Mouse (Mus musculus) forebrain, embryonic 15.5 days (tissue): ENCODE data around the gene Sf3b3. TPM values are rescaled to one million over a fixed set of nuclear protein-coding genes. Genes with fewer than 3 reads are reported as not detected.

Experiments used
- ATAC-seq: fragments of 200-750 bp; cut with Nextera tagmentation; replicated peaks from 2 replicates; pipeline ENCODE4 v1.8.0; 2017; ENCODE audit warnings: mild to moderate bottlenecking, moderate TSS enrichment, moderate library complexity
- H3K27ac ChIP-seq: fragments of 300-500 bp; sonication (generic); replicated peaks from 2 replicates; pipeline ENCODE4 v1.5.1; 2015; ENCODE audit warnings: mild to moderate bottlenecking, inconsistent platforms
- H3K27me3 ChIP-seq: fragments of 300-500 bp; sonication (generic); 2 replicates; pipeline ENCODE4 v1.6.1; 2015; ENCODE audit warnings: inconsistent platforms
- H3K36me3 ChIP-seq: fragments of 300-500 bp; sonication (generic); 2 replicates; pipeline ENCODE4 v1.6.1; 2015; ENCODE audit warnings: mild to moderate bottlenecking, inconsistent platforms
- H3K4me1 ChIP-seq: fragments of 300-500 bp; sonication (generic); 2 replicates; pipeline ENCODE4 v1.6.1; 2015; ENCODE audit warnings: inconsistent platforms
- H3K4me2 ChIP-seq: fragments of 300-500 bp; sonication (generic); replicated peaks from 2 replicates; pipeline ENCODE4 v1.6.1; 2015; ENCODE audit warnings: mild to moderate bottlenecking, inconsistent platforms
- H3K4me3 ChIP-seq: fragments of 300-500 bp; sonication (generic); 2 replicates; pipeline ENCODE4 v1.5.1; 2015; ENCODE audit warnings: mild to moderate bottlenecking, inconsistent platforms
- H3K9ac ChIP-seq: fragments of 300-500 bp; sonication (generic); replicated peaks from 2 replicates; pipeline ENCODE4 v1.6.1; 2015; ENCODE audit warnings: mild to moderate bottlenecking, inconsistent platforms
- H3K9me3 ChIP-seq: fragments of 300-500 bp; sonication (generic); 2 replicates; pipeline ENCODE4 v1.6.1; 2016; ENCODE audit warnings: inconsistent platforms
- WGBS: fragments of 180-500 bp; shearing (Covaris S2); methylation state at CpG from one replicate; pipeline ENCODE4 v1.1.7; 2015; ENCODE audit warnings: mixed read lengths; 5-methylcytosine and 5-hydroxymethylcytosine counted together
- polyA plus RNA-seq: library from polyadenylated mRNA; unstranded; fragments of >200 nt; fragmentation: Nextera tagmentation; extraction: Ambion mirVana; gene quantifications from 2 replicates; pipeline ENCODE4 v1.2.1, GENCODE M21; 2015

The Sf3b3 gene
- polyA plus RNA-seq, 1 experiment from 2014 or later, result 121 TPM

DNA sequence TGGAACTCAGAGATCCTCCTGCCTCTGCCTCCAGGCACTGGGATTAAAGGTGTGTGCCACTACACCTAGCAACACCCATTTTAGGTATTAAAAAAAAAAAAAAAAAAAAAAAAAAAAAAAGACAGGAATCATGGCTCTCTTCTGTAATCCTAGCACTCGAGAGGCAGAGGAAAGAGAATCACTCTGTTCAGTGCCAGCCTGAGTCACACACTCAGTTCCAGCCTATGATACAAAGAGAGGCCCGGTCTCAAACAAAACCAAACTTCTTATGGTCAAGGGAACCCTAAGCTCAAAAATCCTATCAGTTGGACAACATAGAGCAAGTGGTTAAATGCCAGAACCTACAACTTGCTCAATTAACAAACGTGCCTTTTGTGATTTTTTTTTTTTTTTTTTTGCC lies 1.6 kb downstream of the Sf3b3 start:
- Histone ChIP-seq H3K9me3 (no peaks in the 10 kb centered on the region), H3K27me3 (no peaks in the 10 kb centered on the region), H3K4me1 (peaks cover 24% of the 10 kb centered on the region), H3K27ac (no peak overlapping the region), H3K36me3 (peaks cover 46% of the 10 kb centered on the region), H3K4me3 (peak overlapping the region; percentile 85; the same call in 1 of the 2 replicates), H3K4me2 (peak overlapping the region; percentile 86; the same call in 1 of the 2 replicates), H3K9ac (no peak overlapping the region)
- ATAC-seq, result no peak
- 78% methylated on average over 3 of the region's 3 CpGs for WGBS

DNA sequence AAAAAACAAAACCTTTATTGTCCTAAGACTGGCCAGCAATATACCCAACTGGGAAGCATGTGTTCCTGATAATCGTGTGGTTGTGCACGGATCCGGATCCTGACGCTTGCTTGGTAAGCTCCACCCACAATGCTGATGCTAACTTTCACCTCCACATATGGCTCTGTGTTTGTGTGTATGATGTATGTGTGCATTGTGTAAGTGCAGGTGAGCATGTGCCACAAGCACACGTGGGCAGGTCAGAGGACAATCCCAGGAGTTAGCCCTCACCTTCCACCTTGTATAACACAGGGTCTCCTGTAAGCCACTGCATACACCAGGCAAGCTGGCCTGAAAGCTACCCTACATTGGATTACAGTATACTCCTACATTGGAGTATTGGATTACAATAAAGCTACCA lies 3.4 kb downstream of the Sf3b3 start:
- WGBS, result 87% methylated on average over 5 of the region's 5 CpGs
- H3K36me3 ChIP-seq, result peaks cover 60% of the 10 kb centered on the region
- no peak overlapping the region for H3K4me2 ChIP-seq
- H3K9me3 ChIP-seq, result no peaks in the 10 kb centered on the region
- H3K4me1 ChIP-seq, result peaks cover 20% of the 10 kb centered on the region
- H3K27me3 ChIP-seq, result no peaks in the 10 kb centered on the region
- no peak for ATAC-seq
- H3K27ac ChIP-seq, result no peak overlapping the region
- H3K4me3 ChIP-seq, result no peak overlapping the region
- no peak overlapping the region for H3K9ac ChIP-seq

- 91% methylated on average over 3 of the region's 3 CpGs for whole genome bisulfite sequencing
- Histone ChIP-seq H3K36me3 (peaks cover 71% of the 10 kb centered on the region), H3K27ac (no peak overlapping the region), H3K4me1 (peaks cover 11% of the 10 kb centered on the region), H3K9me3 (no peaks in the 10 kb centered on the region), H3K4me3 (no peak overlapping the region), H3K4me2 (no peak overlapping the region), H3K27me3 (no peaks in the 10 kb centered on the region), H3K9ac (no peak overlapping the region)
- no peak for ATAC-seq
These were observed 4.5 kb downstream of the Sf3b3 start for GRCm38 (mm10) chr8:110842012-110842574.

DNA sequence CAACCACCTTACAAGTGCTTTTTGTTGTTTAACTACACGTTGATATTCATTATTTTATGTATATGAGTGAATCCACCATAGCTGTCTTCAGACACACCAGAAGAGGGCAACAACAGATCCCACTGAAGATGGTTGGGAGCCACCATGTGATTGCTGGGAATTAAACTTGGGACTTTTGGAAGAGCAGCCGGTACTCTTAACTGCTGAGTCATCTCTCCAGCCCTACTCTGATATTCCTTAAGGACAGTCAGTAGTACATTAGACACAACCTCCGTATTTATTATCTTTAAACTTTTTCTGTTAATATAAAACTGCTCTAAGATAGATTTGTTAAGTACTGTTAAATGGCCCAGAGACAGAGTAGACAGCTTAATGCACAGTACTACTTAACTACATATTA lies 14.6 kb downstream of the Sf3b3 start:
- 90% methylated on average over 3 of the region's 3 CpGs for WGBS
- H3K9ac ChIP-seq, result no peak overlapping the region
- no peaks in the 10 kb centered on the region for H3K9me3 ChIP-seq
- no peak overlapping the region for H3K27ac ChIP-seq
- no peaks in the 10 kb centered on the region for H3K4me1 ChIP-seq
- H3K4me3 ChIP-seq, result no peak overlapping the region
- H3K36me3 ChIP-seq, result peaks cover 93% of the 10 kb centered on the region
- ATAC-seq, result no peak
- no peak overlapping the region for H3K4me2 ChIP-seq
- H3K27me3 ChIP-seq, result no peaks in the 10 kb centered on the region

GRCm38 (mm10) chr8:110828511-110828910 lies 18.1 kb downstream of the Sf3b3 start:
- WGBS, result 88% methylated on average over 3 of the region's 3 CpGs
- no peak for ATAC-seq

DNA sequence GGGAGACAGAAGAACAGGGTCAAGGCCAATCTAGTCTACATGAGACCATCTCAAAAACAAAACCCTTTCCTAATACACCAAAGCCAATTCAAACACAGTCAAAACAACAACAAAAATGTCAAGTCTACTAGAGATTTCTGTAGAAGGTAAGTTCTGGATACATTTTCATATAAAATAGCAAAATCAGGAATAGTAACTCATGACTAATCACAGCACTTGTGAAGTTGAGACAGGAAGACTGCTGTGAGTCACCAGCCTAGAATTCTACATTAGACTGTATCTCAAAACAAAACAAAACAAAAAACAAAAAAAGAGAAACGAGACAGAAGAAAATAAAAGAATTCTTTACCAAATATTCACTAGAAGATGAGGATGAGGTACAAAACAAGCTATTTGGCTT lies 21.7 kb downstream of the Sf3b3 start:
- Histone ChIP-seq H3K27me3 (no peaks in the 10 kb centered on the region), H3K36me3 (peaks cover 97% of the 10 kb centered on the region), H3K4me2 (no peak overlapping the region), H3K4me1 (no peaks in the 10 kb centered on the region), H3K9me3 (no peaks in the 10 kb centered on the region), H3K27ac (no peak overlapping the region), H3K4me3 (no peak overlapping the region), H3K9ac (no peak overlapping the region)
- 89% methylated on average over 1 of the region's 1 CpGs for WGBS
- no peak for ATAC-seq

More at GRCm38 (mm10) chr8:110828511-110828910, 18.1 kb downstream of the Sf3b3 start:
- Histone ChIP-seq H3K4me3 (no peak overlapping the region), H3K27me3 (no peaks in the 10 kb centered on the region), H3K4me2 (no peak overlapping the region), H3K9me3 (no peaks in the 10 kb centered on the region), H3K27ac (no peak overlapping the region), H3K9ac (no peak overlapping the region), H3K36me3 (peaks cover 94% of the 10 kb centered on the region), H3K4me1 (no peaks in the 10 kb centered on the region)

GRCm38 (mm10) chr8:110821960-110822359 lies 24.6 kb downstream of the Sf3b3 start:
- no peak overlapping the region for H3K9ac ChIP-seq
- H3K4me2 ChIP-seq, result no peak overlapping the region
- no peak overlapping the region for H3K27ac ChIP-seq
- H3K4me3 ChIP-seq, result no peak overlapping the region
- H3K27me3 ChIP-seq, result no peaks in the 10 kb centered on the region
- no peaks in the 10 kb centered on the region for H3K4me1 ChIP-seq
- ATAC-seq, result no peak
- H3K9me3 ChIP-seq, result no peaks in the 10 kb centered on the region
- peaks cover 98% of the 10 kb centered on the region for H3K36me3 ChIP-seq
- WGBS, result 90% methylated on average over 3 of the region's 3 CpGs

GRCm38 (mm10) chr8:110820257-110820656 lies 26.3 kb downstream of the Sf3b3 start:
- Histone ChIP-seq H3K9ac (no peak overlapping the region), H3K27ac (no peak overlapping the region), H3K4me2 (no peak overlapping the region), H3K4me3 (no peak overlapping the region), H3K27me3 (no peaks in the 10 kb centered on the region), H3K9me3 (no peaks in the 10 kb centered on the region), H3K36me3 (peaks cover 98% of the 10 kb centered on the region), H3K4me1 (no peaks in the 10 kb centered on the region)
- no peak for ATAC-seq
- WGBS, result 89% methylated on average over 2 of the region's 2 CpGs

GRCm38 (mm10) chr8:110818593-110818992 lies 28.0 kb downstream of the Sf3b3 start:
- Histone ChIP-seq H3K27ac (no peak overlapping the region), H3K4me1 (no peaks in the 10 kb centered on the region), H3K36me3 (peaks cover 99% of the 10 kb centered on the region), H3K4me3 (no peak overlapping the region), H3K9ac (no peak overlapping the region), H3K9me3 (no peaks in the 10 kb centered on the region), H3K4me2 (no peak overlapping the region), H3K27me3 (no peaks in the 10 kb centered on the region)
- no peak for ATAC-seq
- WGBS, result 83% methylated on average over 3 of the region's 3 CpGs

- Histone ChIP-seq H3K4me2 (no peak overlapping the region), H3K9me3 (no peaks in the 10 kb centered on the region), H3K36me3 (peaks cover 100% of the 10 kb centered on the region), H3K27me3 (no peaks in the 10 kb centered on the region), H3K9ac (no peak overlapping the region), H3K4me1 (no peaks in the 10 kb centered on the region), H3K4me3 (no peak overlapping the region), H3K27ac (no peak overlapping the region)
- WGBS, result 93% methylated on average over 1 of the region's 1 CpGs
- no peak for ATAC-seq
These were observed 29.6 kb downstream of the Sf3b3 start for GRCm38 (mm10) chr8:110816990-110817389.

DNA sequence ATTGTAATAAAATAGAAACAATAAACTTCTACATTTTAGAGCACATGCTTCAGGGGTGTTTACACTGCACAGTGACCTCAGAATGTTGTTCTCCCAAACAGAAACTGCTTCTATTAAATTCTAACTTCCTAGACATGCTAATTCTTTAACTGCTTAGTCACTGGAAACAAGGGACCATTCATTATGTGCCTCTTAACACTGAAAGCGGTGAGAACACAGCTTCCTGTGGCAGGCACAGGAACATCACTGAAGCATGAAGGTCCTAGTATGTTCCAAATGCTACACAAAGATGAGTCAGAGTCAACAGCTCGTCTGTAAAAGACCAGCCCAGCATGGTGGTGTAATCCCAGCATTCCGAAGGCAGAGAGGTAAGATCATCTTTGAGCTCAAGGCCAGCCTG lies 31.3 kb downstream of the Sf3b3 start:
- H3K4me3 ChIP-seq, result no peak overlapping the region
- WGBS, result 61% methylated on average over 3 of the region's 3 CpGs

GRCm38 (mm10) chr8:110813081-110813812 lies 33.3 kb downstream of the Sf3b3 start:
- WGBS, result 85% methylated on average over 7 of the region's 7 CpGs
- Histone ChIP-seq H3K27me3 (no peaks in the 10 kb centered on the region), H3K36me3 (peaks cover 98% of the 10 kb centered on the region), H3K4me2 (no peak overlapping the region), H3K4me1 (no peaks in the 10 kb centered on the region), H3K9ac (no peak overlapping the region), H3K9me3 (no peaks in the 10 kb centered on the region), H3K27ac (no peak overlapping the region), H3K4me3 (no peak overlapping the region)
- ATAC-seq, result no peak

More for the DNA sequence above, 31.3 kb downstream of the Sf3b3 start:
- no peak for ATAC-seq
- H3K9me3 ChIP-seq, result no peaks in the 10 kb centered on the region
- H3K9ac ChIP-seq, result no peak overlapping the region
- H3K27ac ChIP-seq, result no peak overlapping the region
- no peak overlapping the region for H3K4me2 ChIP-seq
- H3K27me3 ChIP-seq, result no peaks in the 10 kb centered on the region
- no peaks in the 10 kb centered on the region for H3K4me1 ChIP-seq
- H3K36me3 ChIP-seq, result peaks cover 100% of the 10 kb centered on the region
